Mouse (Mus musculus): ENCODE data around the gene Ankrd44.

DNA sequence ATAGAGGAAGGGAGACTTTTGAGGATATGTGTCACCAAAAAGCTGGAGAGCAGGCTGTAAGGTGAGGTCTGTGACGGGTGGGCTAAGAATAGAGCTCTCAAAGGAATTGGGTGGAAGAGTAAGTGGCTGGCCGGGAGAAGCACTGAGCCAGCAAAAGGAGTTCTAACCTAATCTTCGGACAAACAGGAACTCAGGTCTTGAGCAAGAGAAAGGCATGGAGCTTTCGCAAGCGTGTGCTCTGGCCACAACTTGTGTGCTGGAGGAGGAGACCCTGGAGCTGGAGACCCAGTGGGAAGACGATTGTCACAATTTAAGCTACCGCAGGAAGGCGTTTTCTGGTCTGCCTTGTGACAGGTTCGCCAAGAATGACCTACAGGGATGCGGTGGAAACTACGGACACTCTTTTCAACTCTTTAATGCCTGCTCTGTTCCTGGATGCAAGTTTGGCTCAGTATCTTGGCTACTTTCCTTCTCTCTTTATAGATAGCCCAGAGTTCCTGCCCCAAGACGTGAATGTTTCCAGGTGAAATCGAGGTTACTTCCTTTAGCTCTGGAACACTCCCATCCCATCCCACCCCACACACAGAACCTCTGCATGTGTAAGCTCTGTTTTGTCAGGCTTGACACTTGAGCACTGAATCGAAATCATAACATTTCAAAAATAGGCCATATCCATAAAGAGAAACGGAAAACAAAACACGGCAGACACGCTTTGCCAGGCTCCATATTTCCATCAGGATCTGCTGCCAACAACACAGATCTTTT is 88.3 kb downstream of the Ankrd44 start:
- TF ChIP-seq POLR2A (IDR thresholded peaks at IDR 0.05; ENCODE audit: borderline replicate concordance, insufficient read depth, low read length) (no peak), CTCF (IDR thresholded peaks at IDR 0.05; ENCODE audit: borderline replicate concordance, insufficient read depth, low read depth, low read length) (no peak)
